Comparison of ENCODE assay signal across 8 mouse cellular contexts in genomic region chr2:128943538-128944528, GRCm38 (mm10). TPM values are rescaled to one million over a fixed set of nuclear protein-coding genes. Genes with fewer than 3 reads are reported as not detected.
DNase-seq lines count a peak whose midpoint lies in the region; ATAC-seq and TF ChIP-seq lines count a peak whose summit lies in the region.

Gene Zc3h8, minus strand, starts transcription at chr2:128944077.

- in situ Hi-C loops in Patski (cut with MboI; ENCODE audit: low pct_unique_long_range_greater_than_20kb): no loop called here

- WGBS in hindbrain, embryonic 14.5 days: 1% methylated on average over 65 of the region's 65 CpGs

- TF ChIP-seq CTCF in Patski (IDR thresholded peaks at IDR 0.05): no peak

- POLR2A ChIA-PET in Patski (lab: Charles Lee): interaction anchor here (0.6 kb wide), 1 partner anchor 286 kb away, joined by 4 read pairs; no protein-coding TSS in a partner anchor

- H3K27ac ChIP-seq in hindbrain, embryonic 14.5 days: peak within 1 kb of the TSS; percentile 85

- peak; percentile 70 for DNase-seq in Patski (ENCODE audit: low read depth, low spot score)
- peak; percentile 98 for DNase-seq in cerebellum, postnatal 14 days
- DNase-seq in frontal cortex, postnatal 25 days (ENCODE audit: low spot score in 2 of 2): peak; percentile 86 to 93
- peak; percentile 100 for DNase-seq in hindbrain, embryonic 14.5 days (ENCODE audit: low spot score)
- peak; percentile 95 to 96 for DNase-seq in layer of hippocampus, postnatal 36 days
- peak; percentile 97 for DNase-seq in lung, postnatal 36 days
- peak; percentile 97 for DNase-seq in retina, postnatal 1 day
- peak; percentile 93 to 94 for DNase-seq in urinary bladder, adult 18-20 months (ENCODE audit: low spot score in 2 of 2)

- H3K4me1 ChIP-seq in hindbrain, embryonic 14.5 days (replicated peaks; ENCODE audit: control insufficient read depth, insufficient read depth, low read length): peaks cover 6% of the 10 kb centered on the region

- peak; percentile 90 for ATAC-seq in Patski
- peak; percentile 94 for ATAC-seq in hindbrain, embryonic 14.5 days (ENCODE audit: low FRiP score)

- CTCF ChIA-PET in Patski (lab: Charles Lee): interaction anchor here (1.5 kb wide), 1 partner anchor 111 kb away, joined by 4 read pairs; no protein-coding TSS in a partner anchor

- H3K4me2 ChIP-seq in hindbrain, embryonic 14.5 days (replicated peaks): peak within 1 kb of the TSS; percentile 81

- H3K9ac ChIP-seq in hindbrain, embryonic 14.5 days: peak within 1 kb of the TSS; percentile 81

- H3K4me3 ChIP-seq in hindbrain, embryonic 14.5 days (replicated peaks; ENCODE audit: low read length): peak within 1 kb of the TSS; percentile 69

- H3K9me3 ChIP-seq in hindbrain, embryonic 14.5 days (ENCODE audit: control insufficient read depth, low read length): no peaks in the 10 kb centered on the region

- H3K36me3 ChIP-seq in hindbrain, embryonic 14.5 days (replicated peaks; ENCODE audit: control insufficient read depth, insufficient read depth): no peaks in the 10 kb centered on the region; the same call in 1 of the 2 replicates

- no peaks in the 10 kb centered on the region for H3K27me3 ChIP-seq in Patski
- H3K27me3 ChIP-seq in hindbrain, embryonic 14.5 days (ENCODE audit: control insufficient read depth, insufficient read depth, low read length): no peaks in the 10 kb centered on the region

RNA-seq across cellular contexts. Expression of gene Zc3h8, which starts in this region (rescaled TPM):
- polyA plus RNA-seq in Patski (2021): 8.5 TPM
- polyA plus RNA-seq in hindbrain, embryonic 14.5 days (2014; fragmentation: Nextera tagmentation; extraction: Ambion mirVana): 12.5 and 12.6 TPM in 2 replicates
- 1 to 10 TPM; 5.8 to 6.0 TPM for total RNA-seq in layer of hippocampus, postnatal 36 days (2021)

Comparison
In these comparisons a context has a peak if more than half of its experiments do, and no peak if none do; other contexts are left out.
1. Peak in every context shown above with its lines: DNase-seq, ATAC-seq, H3K4me3 ChIP-seq and H3K27ac ChIP-seq.